Mouse (Mus musculus) cerebellum, adult 9-10 months (tissue): ENCODE data around the gene Ramp3.

ENCODE experiments used
- DNase-seq: peaks from one replicate; pipeline ENCODE4 v3.0.0; 2022

The Ramp3 gene

GRCm38 (mm10) chr11:6674701-6675100 is 16.4 kb downstream of the Ramp3 start:
- DNase-seq, result no peak

- no peak for DNase-seq
These were observed 17.1 kb downstream of the Ramp3 start for GRCm38 (mm10) chr11:6675402-6675801.

GRCm38 (mm10) chr11:6676641-6677040 is 18.3 kb downstream of the Ramp3 start:
- no peak for DNase-seq

DNA sequence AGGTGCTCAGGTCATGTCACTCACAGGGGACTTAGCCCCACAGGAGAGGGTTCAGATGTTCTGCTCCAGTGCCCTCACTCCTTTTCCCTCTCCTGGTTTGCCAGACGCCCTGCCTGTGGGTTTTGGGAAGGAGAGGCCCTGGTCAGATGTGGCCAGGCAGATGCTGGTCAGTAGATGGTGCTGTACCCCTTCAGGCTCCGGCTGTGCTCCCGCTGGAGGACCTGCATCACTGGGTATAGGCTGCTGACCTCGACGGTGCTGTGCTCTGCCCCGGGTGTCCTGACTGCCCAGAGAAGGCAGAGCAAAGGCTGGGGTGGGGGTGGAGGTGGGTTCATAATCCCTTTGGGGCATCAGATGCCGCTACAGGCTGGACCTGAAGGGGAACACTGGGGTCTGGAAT is 19.2 kb downstream of the Ramp3 start:
- DNase-seq, result peak; percentile 31

DNA sequence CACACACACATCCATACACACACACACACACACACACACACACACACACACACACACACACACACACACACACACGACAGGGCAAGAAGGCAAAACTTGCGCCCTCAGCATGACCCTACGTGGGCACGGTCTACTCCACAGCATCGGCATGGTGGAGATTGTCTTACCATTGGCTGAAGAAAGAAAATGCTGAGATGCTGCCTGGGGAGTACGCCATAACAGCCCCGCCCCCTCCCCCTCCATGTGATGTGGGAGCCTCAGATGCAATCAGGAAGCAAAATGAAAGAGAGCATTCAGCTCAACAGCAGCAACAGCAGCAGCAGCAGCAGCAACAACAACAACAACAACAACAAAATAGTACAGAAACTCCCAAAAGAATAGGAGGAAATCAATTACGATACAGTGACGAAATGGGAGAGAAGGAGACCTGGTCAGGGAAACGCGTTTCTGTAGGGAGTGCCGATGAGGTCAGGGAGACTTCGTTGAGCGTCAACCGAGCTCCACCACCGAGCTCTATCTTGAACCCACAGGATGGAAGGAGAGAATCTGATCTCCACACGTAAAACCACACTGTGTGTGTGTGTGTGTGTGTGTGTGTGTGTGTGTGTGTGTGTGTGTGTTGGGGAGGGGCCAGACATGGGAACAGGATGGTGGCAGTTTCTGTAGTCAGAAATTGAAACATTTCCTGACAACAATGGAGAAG is 21.5 kb downstream of the Ramp3 start:
- DNase-seq, result no peak

DNA sequence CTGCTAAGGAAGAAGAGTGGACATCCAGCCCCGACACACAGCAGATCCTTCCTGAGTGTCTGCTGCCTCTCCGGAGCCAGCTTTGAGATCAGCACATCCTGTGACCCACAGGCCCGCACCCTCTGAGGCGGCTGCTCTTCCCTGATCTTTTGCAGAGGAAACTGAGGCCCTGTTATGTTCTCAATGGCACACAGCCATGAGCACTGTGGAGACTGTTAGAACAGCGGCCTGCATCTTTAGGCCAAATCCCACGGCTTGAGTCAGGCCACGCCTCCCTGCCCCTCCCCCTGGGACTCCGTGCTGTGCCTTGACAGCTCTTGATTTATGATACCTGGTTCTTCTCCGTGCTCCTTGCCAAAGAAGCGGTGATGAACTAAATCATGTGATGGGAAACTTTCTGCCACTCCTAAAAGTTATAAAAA is 22.1 kb downstream of the Ramp3 start:
- DNase-seq, result no peak

DNA sequence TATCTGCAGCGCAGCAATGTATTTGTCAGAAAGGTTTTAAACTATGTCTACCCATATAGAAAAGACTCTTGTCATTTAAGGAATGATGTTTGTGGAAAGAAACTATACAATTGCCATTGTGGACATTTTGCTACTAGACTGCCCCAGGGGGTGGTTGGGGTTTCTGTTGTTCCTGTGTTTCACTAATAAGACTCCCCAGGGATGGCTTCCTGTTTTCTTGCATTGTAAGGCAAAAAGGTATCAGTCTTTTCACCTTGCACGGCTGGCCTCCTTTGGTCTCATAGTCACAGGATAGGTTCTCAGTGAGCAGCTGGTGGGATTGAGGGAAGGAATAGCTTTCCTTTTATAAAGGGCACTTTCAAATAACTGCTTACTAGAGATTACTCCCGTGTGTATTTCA is 26.4 kb downstream of the Ramp3 start:
- DNase-seq, result no peak

DNA sequence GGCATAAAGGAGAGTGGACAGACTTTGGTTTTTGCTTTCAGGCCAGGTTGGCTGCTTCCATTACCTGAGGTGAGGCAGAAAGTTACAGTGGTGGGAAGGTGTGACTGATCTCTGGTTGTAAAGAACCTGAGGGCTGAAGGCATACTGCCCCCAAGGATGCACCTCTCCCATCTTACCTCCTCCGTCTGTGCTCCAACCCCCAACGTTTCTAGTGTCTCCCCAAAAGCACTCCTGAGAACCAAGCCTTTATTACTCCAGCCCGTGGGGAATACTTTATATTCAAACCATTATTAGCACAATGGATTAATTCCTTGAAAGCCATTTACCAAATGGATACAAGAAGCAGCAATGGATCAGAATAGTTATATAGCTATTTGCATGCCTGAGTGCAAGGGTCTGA is 30.6 kb downstream of the Ramp3 start:
- no peak for DNase-seq

DNA sequence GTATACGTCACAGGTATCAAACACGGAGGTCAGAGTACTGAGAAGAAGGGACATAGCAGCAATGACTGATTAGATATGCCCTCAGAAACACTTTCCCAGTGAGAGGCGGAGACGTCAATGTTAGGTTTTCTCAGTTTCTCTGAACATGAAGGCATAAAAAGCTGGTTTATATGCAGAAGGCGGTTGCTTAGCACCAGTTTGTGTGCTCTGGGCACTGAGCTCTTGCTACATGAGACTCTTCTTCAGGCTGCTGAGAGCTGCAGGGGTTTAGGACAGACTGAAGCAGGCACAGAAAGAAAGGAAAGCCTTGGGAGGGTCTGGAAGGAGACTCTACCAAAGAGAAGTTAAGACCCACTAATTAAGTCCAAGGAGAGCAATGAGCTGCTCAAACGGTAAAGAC is 34.0 kb downstream of the Ramp3 start:
- DNase-seq, result no peak

GRCm38 (mm10) chr11:6694114-6694513 is 35.8 kb downstream of the Ramp3 start:
- no peak for DNase-seq

- DNase-seq, result no peak
These were observed 36.9 kb downstream of the Ramp3 start for GRCm38 (mm10) chr11:6695176-6695575.

DNA sequence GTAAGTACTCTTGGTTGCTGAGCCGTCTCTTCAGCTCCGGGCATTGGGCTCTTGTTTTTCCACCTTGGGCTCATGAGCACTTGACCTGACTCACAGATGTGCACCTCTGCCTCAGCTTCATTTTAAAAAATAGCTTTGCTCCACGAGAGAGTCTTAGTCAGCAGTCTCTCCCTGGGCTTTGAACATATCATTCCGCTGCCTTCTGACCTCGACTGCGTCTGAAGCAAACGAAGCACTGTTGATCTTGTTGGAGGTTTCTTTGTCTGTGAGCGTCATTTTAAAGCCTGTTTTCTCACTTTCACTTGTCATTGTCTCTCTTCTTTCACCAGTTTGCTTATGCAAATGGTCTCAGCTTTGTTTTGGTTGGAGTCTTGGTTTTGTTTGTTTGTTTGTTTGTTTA is 38.2 kb downstream of the Ramp3 start:
- no peak for DNase-seq

GRCm38 (mm10) chr11:6697751-6698150 is 39.4 kb downstream of the Ramp3 start:
- DNase-seq, result no peak

GRCm38 (mm10) chr11:6698281-6698680 is 40.0 kb downstream of the Ramp3 start:
- no peak for DNase-seq

DNA sequence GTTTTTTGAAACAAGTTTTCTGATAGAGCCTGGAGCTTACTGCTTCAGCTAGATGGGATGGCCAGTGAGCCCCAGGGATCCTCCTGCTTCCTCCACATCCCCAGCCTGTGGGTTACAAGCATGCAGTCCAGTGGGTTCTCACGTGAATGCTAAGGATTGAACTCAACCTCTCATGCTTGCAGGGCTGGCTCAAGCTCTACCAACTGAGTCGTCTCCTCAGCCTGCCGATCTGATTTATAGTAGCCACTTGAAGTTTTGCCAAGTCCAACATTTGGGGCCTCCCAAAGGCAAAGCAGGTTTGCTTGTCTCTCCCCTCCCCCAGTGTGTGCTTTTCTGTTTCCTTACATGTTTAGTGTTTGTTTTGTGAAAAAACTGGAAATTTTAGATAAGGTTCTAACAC is 43.9 kb downstream of the Ramp3 start:
- no peak for DNase-seq

GRCm38 (mm10) chr11:6704851-6705250 is 46.5 kb downstream of the Ramp3 start:
- DNase-seq, result no peak

- no peak for DNase-seq
These were observed 47.2 kb downstream of the Ramp3 start for GRCm38 (mm10) chr11:6705516-6705915.

DNA sequence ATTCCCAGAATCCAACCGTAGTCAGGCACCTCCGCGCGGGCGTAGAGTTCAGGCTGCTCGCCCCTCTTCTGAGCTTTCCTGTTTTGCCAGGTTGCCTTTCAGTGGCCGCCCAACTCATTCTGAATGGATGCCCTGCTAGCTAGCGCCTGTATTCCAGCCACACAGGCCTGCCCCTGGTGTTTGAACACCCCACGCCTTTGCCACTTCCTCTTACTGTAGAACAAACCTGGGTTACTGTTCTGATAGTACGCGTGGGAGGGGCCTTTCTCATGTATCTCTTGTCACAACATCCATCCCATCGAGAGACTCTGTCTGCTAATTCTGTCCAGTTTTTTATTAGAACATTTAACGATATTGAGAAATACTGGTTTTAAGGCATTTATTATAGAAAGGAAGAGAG is 48.5 kb downstream of the Ramp3 start:
- no peak for DNase-seq

DNA sequence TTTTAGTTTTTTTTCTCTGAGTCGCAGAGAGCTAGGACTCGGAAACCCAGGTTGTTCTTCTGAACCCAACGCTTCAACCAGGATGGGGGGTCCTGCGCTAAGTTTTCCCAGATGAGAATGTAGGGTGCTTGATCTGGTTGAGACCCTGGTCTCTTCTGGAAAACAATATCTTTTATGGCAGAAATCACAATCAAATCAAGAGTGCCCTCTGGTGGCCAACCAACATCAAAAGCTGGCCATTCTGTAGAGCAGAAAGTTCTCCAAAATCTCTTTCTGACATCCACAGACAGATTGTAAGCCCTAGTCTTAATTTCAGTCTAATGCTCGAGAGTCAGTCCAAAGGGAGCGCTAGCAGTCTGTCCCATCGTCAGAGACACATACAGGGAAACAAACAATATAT is 50.1 kb downstream of the Ramp3 start:
- DNase-seq, result no peak

DNA sequence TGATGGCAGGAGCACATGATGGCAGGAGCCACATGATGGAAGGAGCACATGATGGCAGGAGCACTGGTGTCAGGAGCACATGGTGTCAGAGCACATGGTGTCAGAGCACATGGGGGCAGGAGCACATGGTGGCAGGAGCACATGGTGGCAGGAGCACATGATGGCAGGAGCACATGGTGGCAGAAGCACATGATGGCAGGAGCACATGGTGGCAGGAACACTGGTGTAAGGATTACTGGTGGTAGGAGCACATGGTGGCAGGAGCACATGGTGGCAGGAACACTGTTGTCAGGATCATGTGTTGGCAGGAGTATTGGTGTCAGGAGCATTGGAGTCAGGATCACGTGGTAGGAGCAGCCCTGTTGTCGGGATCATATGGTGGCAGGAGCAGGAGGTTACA is 52.1 kb downstream of the Ramp3 start:
- no peak for DNase-seq

DNA sequence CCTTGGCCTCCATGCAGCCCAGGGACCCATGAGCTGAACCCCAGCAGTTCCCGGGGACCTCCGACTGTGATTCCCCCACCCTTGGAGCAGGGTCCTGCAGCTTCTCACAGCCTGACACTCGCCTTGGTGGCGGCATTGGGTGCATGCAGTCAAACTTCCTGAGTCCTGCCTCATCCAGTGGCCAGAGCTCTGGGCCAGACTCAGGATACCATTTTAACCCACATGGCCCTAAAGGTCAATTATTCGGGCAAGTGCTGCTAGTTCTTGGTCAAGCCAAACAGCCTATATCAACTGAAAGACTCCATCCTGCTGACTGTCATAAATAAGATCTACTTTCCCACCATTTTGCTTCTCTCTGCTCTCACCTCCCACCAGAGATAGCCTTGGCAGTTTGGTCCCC is 62.4 kb downstream of the Ramp3 start:
- no peak for DNase-seq

GRCm38 (mm10) chr11:6726921-6727320 is 68.6 kb downstream of the Ramp3 start:
- no peak for DNase-seq
